Mouse (Mus musculus): ENCODE results near the gene Yme1l1. TPM values are rescaled to one million over a fixed set of nuclear protein-coding genes. Genes with fewer than 3 reads are reported as not detected.

The Yme1l1 gene
- 71.6 and 72.6 TPM in 2 replicates for polyA plus RNA-seq (2015; fragmentation: Nextera tagmentation; extraction: Ambion mirVana)

DNA sequence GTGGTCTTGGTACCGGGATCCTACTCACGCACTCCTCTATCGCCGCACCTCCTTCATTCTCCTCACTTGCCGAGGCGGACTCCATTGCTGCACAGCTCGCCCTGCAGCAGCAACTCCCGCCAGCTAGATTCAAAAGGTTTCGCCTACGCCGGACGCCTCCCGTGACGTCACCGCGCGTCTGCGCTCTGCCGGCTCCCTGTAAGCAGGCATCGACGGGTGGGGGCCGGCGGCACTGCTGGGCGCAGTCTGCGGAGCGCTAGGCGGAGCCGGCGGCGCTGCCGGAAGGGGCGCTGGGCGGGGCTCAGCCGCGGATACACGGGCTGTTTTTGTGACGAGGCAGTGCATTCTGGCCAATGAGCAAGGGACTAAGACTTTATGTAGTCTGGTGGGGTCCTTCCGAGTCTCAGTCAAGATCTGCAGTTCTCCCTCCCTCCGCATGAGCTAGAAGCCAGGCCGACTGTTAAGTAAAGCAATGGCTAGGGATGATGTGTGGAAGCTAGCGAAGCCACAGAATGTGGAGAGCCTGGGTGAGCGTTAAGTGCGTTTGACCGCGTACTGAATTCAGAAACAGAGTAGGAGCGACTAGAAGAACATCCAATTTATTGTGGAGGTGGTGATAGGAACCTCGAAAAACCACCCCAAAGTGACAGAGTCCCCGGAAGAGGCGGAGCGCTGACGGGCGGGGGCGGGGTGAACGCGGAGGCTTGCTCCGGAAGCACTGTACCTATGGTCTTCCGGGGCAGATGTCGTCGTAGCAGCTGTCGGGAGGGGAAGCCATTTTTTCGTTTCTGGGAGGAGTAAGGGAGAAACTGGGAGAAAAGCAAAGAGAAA, at the start of gene Yme1l1, which contains the start of gene Mastl:
Yme1l1 (plus strand) TSS at position 593 of the 831 bp plus-strand sequence.
Mastl (minus strand) TSS at position 248 of the 831 bp plus-strand sequence.
- Histone ChIP-seq H3K4me2 (peak within 1 kb of the TSS; percentile 79), H3K9me3 (no peaks in the 10 kb centered on the region), H3K9ac (peak within 1 kb of the TSS; percentile 85), H3K27ac (peak within 1 kb of the TSS; percentile 99), H3K4me1 (replicated peaks) (peaks cover 29% of the 10 kb centered on the region), H3K27me3 (no peaks in the 10 kb centered on the region), H3K4me3 (peak within 1 kb of the TSS; percentile 79), H3K36me3 (peaks cover 1% of the 10 kb centered on the region; the same call in 1 of the 2 replicates)
- peak; percentile 98 for ATAC-seq (ENCODE audit: low FRiP score)
- under 1% methylated on average over 61 of the region's 61 CpGs for WGBS

DNA sequence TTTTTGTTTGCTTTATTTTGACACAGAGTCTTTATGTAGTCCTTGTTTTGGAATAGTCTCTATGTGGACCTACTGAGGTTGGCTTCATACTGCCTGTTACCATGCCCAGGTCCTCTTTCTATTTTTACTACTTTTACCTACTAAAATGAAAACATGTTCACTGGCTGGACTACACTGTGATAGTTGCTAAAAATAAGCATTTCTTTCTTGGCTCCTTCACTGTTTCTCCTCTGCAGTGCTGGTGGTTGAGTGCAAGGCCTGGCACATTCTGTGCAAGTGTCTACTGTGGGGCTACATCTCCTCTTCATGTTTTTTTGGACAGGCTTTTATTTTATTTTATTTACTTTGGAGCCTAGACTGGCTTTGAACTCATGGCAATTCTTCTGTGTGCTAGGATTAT, 36.6 kb upstream of the Yme1l1 start:
- no peak overlapping the region for H3K27ac ChIP-seq
- no peaks in the 10 kb centered on the region for H3K4me1 ChIP-seq (replicated peaks)
- no peak overlapping the region for H3K9ac ChIP-seq
- H3K27me3 ChIP-seq = no peaks in the 10 kb centered on the region
- peaks cover 15% of the 10 kb centered on the region for H3K36me3 ChIP-seq
- ATAC-seq (ENCODE audit: low FRiP score) = no peak
- no peak overlapping the region for H3K4me2 ChIP-seq
- no peak overlapping the region for H3K4me3 ChIP-seq
- no peaks in the 10 kb centered on the region for H3K9me3 ChIP-seq

GRCm38 (mm10) chr2:23155199-23155621, 959 bp upstream of the Yme1l1 start:
- 6% methylated on average over 5 of the region's 5 CpGs for WGBS
- peaks cover 29% of the 10 kb centered on the region for H3K4me1 ChIP-seq (replicated peaks)
- no peaks in the 10 kb centered on the region for H3K36me3 ChIP-seq
- H3K27ac ChIP-seq = peak overlapping the region; percentile 99; the same call in 1 of the 2 replicates
- no peak; the same call in 1 of the 2 replicates for ATAC-seq (ENCODE audit: low FRiP score)
- H3K27me3 ChIP-seq = no peaks in the 10 kb centered on the region
- H3K9me3 ChIP-seq = no peaks in the 10 kb centered on the region
- peak overlapping the region; percentile 79 for H3K4me2 ChIP-seq
- H3K9ac ChIP-seq = peak overlapping the region; percentile 68
- H3K4me3 ChIP-seq = peak overlapping the region; percentile 79

GRCm38 (mm10) chr2:23156608-23157081, 476 bp downstream of the Yme1l1 start:
- WGBS = 1% methylated on average over 17 of the region's 17 CpGs
- Histone ChIP-seq H3K4me3 (peak overlapping the region; percentile 79), H3K27ac (peak overlapping the region; percentile 99), H3K4me2 (peak overlapping the region; percentile 79), H3K9ac (peak overlapping the region; percentile 85), H3K36me3 (peaks cover 6% of the 10 kb centered on the region), H3K9me3 (no peaks in the 10 kb centered on the region), H3K27me3 (no peaks in the 10 kb centered on the region), H3K4me1 (replicated peaks) (peaks cover 29% of the 10 kb centered on the region)
- peak; percentile 29 for ATAC-seq (ENCODE audit: low FRiP score)

DNA sequence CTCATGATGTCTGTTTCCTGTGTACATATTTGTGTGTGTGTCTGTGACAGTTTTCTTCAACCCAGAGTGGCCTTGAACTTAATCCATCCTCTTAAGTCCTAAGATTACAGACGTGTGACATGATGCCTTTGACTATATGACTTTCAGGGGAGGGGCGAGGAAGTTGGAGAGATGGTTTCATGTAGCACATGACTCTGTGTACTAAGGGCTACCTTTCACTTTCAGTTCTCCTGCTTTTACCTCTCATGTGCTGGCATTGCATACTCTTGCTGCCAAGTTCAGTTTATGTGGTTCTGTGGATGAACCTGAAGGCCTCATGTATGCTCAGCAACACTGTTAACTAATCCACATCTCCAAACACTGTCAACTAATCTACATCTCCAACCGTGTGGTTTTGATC, 16.1 kb downstream of the Yme1l1 start:
- H3K36me3 ChIP-seq = peaks cover 77% of the 10 kb centered on the region
- H3K4me3 ChIP-seq = no peak overlapping the region
- H3K27ac ChIP-seq = no peak overlapping the region
- H3K4me1 ChIP-seq (replicated peaks) = no peaks in the 10 kb centered on the region
- no peak for ATAC-seq (ENCODE audit: low FRiP score)
- no peak overlapping the region for H3K4me2 ChIP-seq
- 92% methylated on average over 3 of the region's 3 CpGs for WGBS
- no peak overlapping the region for H3K9ac ChIP-seq
- H3K27me3 ChIP-seq = no peaks in the 10 kb centered on the region
- no peaks in the 10 kb centered on the region for H3K9me3 ChIP-seq

GRCm38 (mm10) chr2:23194366-23194765, 38.2 kb downstream of the Yme1l1 start:
- Histone ChIP-seq H3K9me3 (no peaks in the 10 kb centered on the region), H3K4me3 (no peak overlapping the region), H3K27ac (no peak overlapping the region), H3K27me3 (no peaks in the 10 kb centered on the region), H3K4me1 (replicated peaks) (no peaks in the 10 kb centered on the region), H3K4me2 (no peak overlapping the region), H3K36me3 (peaks cover 65% of the 10 kb centered on the region), H3K9ac (no peak overlapping the region)
- ATAC-seq (ENCODE audit: low FRiP score) = no peak
- WGBS = 84% methylated on average over 1 of the region's 1 CpGs

- 96% methylated on average over 1 of the region's 1 CpGs for WGBS
- Histone ChIP-seq H3K4me1 (replicated peaks) (no peaks in the 10 kb centered on the region), H3K9me3 (no peaks in the 10 kb centered on the region), H3K36me3 (peaks cover 28% of the 10 kb centered on the region), H3K4me3 (no peak overlapping the region), H3K9ac (no peak overlapping the region), H3K27ac (no peak overlapping the region), H3K27me3 (no peaks in the 10 kb centered on the region), H3K4me2 (no peak overlapping the region)
- ATAC-seq (ENCODE audit: low FRiP score) = no peak
Measured at GRCm38 (mm10) chr2:23201034-23201433, 44.9 kb downstream of the Yme1l1 start.

DNA sequence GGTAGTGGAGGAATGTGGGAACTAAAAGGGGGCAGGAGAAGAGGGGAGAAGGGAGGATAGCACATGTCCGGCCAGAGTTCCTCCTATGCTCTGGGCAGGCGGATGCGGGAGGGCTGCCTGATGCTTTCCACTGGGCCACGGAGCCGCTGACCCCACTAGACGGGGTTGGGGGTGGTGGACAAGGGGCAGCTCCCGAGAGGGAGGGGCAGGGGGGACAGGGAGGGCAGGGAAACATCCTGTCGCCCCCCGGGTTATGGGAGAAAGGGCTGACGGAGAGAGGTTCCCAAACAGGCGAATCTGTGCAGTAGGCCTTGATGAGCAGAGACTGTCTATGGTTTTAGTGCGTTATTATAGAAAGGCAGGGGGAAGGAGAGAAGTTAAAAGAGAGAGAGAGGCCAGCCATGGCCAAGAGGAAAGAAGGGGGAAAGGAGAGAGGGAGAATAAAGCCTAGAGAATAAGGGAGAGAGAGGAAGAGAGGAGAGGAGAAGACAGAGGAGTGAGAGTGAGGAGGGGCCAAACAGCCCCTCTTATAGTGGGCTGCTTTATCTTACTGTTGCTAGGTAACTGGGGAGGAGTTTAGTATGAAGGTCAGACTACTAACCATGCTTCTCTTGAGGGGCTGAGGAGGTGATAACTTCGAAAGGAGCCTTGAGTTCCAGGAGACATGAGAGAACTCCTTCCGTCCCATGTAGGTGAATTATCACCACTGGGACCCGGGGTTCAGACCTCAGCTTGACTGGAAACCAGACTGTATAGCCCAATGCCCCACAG, 46.9 kb downstream of the Yme1l1 start:
- H3K4me3 ChIP-seq = no peak overlapping the region
- ATAC-seq (ENCODE audit: low FRiP score) = peak; percentile 59
- WGBS = 62% methylated on average over 15 of the region's 15 CpGs
- no peak overlapping the region for H3K4me2 ChIP-seq
- H3K9me3 ChIP-seq = no peaks in the 10 kb centered on the region
- peaks cover 21% of the 10 kb centered on the region for H3K36me3 ChIP-seq
- H3K27me3 ChIP-seq = no peaks in the 10 kb centered on the region
- H3K4me1 ChIP-seq (replicated peaks) = no peaks in the 10 kb centered on the region
- H3K27ac ChIP-seq = no peak overlapping the region
- H3K9ac ChIP-seq = no peak overlapping the region

DNA sequence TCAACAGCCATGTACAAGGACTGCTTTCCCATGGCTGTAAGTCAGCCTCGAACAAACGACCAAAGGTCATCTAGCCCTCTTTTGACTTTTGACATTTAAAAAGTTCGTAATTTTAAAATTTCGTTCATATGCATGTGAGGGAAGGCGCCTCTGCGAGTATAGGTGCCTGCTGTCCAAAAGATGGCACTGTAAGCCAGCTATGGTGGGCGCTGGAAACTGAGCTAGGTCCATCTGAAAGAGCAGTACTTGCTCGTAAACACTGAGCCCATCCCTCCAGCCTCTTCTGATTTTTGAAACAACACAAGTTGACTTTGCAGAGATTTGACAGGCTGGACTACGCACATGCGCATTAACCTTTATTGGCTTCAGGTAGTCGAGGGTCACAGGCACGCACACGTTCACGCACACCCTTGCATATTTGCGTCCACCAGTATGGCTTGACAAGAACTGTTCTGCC, 50.9 kb downstream of the Yme1l1 start, which contains the start of gene 4931423N10Rik:
4931423N10Rik (plus strand) TSS at position 407 of the 457 bp plus-strand sequence.
- ATAC-seq (ENCODE audit: low FRiP score) = no peak
- Histone ChIP-seq H3K27me3 (no peaks in the 10 kb centered on the region), H3K4me3 (no peak within 1 kb of the TSS), H3K9me3 (no peaks in the 10 kb centered on the region), H3K27ac (no peak within 1 kb of the TSS), H3K9ac (no peak within 1 kb of the TSS), H3K4me2 (no peak within 1 kb of the TSS), H3K36me3 (no peaks in the 10 kb centered on the region), H3K4me1 (replicated peaks) (no peaks in the 10 kb centered on the region)
- WGBS = 84% methylated on average over 15 of the region's 15 CpGs

GRCm38 (mm10) chr2:23213661-23214060, 57.5 kb downstream of the Yme1l1 start:
- H3K27me3 ChIP-seq = no peaks in the 10 kb centered on the region
- no peak overlapping the region for H3K4me3 ChIP-seq
- H3K4me2 ChIP-seq = no peak overlapping the region
- WGBS = 91% methylated on average over 5 of the region's 5 CpGs
- no peak for ATAC-seq (ENCODE audit: low FRiP score)
- no peaks in the 10 kb centered on the region for H3K9me3 ChIP-seq
- no peaks in the 10 kb centered on the region for H3K36me3 ChIP-seq
- H3K4me1 ChIP-seq (replicated peaks) = no peaks in the 10 kb centered on the region
- no peak overlapping the region for H3K27ac ChIP-seq
- no peak overlapping the region for H3K9ac ChIP-seq

DNA sequence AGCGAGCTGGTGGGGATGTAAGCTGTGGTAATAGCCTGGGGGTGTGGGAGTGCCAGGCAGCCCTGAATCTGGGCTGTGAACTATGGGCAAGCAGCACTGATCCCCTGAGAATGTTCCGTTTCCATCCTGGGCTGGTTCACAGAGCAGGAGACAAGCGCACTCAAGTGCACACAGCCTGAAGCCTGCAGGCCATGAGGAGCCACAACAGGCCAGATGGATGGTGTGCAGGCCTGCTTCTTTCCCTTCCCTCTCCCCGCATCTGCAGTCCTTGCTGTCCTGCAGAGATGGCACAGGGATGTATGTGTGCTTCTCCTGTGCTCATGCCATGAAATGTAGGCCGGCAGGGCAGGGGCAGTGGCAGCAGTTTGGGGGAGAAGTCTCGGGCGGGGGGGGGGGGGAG, 69.0 kb downstream of the Yme1l1 start:
- no peak for ATAC-seq (ENCODE audit: low FRiP score)
- Histone ChIP-seq H3K27ac (no peak overlapping the region), H3K27me3 (no peaks in the 10 kb centered on the region), H3K9me3 (no peaks in the 10 kb centered on the region), H3K9ac (peak overlapping the region; percentile 29; the same call in 1 of the 2 replicates), H3K4me3 (no peak overlapping the region), H3K4me1 (replicated peaks) (no peaks in the 10 kb centered on the region), H3K4me2 (no peak overlapping the region), H3K36me3 (no peaks in the 10 kb centered on the region)
- 62% methylated on average over 6 of the region's 7 CpGs for WGBS

GRCm38 (mm10) chr2:23228463-23228862, 72.3 kb downstream of the Yme1l1 start:
- H3K36me3 ChIP-seq = no peaks in the 10 kb centered on the region
- H3K9me3 ChIP-seq = no peaks in the 10 kb centered on the region
- no peaks in the 10 kb centered on the region for H3K4me1 ChIP-seq (replicated peaks)
- WGBS = 69% methylated on average over 2 of the region's 2 CpGs
- ATAC-seq (ENCODE audit: low FRiP score) = no peak
- H3K27me3 ChIP-seq = 0 out of 2 replicates have a peak, but pooled peaks cover 3% of the 10 kb centered on the region
- H3K4me2 ChIP-seq = no peak overlapping the region
- no peak overlapping the region for H3K9ac ChIP-seq
- no peak overlapping the region for H3K4me3 ChIP-seq
- no peak overlapping the region for H3K27ac ChIP-seq
